Mouse (Mus musculus): ENCODE measurements around the gene Tsr3. TPM values are rescaled to one million over a fixed set of nuclear protein-coding genes. Genes with fewer than 3 reads are reported as not detected.

Tsr3 gene
- polyA plus RNA-seq, 1 experiment from 2014 or later, result 19.7 TPM

DNA sequence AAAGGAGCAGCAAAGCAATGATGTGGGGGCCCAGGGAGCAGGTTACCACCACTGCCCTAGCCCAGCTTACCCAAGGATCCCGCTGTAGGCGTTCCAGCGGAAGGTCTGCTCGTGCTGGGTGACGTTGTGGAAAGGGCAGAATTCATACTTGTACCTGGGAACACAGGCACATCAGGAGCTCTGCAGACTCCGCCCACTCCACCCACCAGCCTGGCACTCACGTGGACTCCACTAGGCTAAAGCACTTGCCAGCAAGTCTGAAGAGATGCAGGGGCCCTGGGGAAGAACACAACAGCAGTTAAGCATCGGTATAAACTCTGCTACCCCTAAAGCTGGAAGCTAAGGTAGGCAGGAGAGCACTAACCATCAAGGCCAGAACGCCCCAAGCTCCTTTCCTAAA lies 4.3 kb upstream of the Tsr3 start:
- TF ChIP-seq EP300 (IDR thresholded peaks at IDR 0.05; ENCODE audit: low read depth) (no peak), CTCF (IDR thresholded peaks at IDR 0.05; ENCODE audit: low read depth) (no peak)
- Histone ChIP-seq H3K36me3 (replicated peaks; ENCODE audit: insufficient read depth, low read length) (peaks cover 24% of the 10 kb centered on the region), H3K4me1 (ENCODE audit: insufficient read depth) (peaks cover 10% of the 10 kb centered on the region), H3K4me3 (ENCODE audit: low read depth, low read length) (no peak overlapping the region), H3K4me2 (ENCODE audit: low read depth, low read length) (no peak overlapping the region), H3K27me3 (ENCODE audit: insufficient read depth, low read length) (no peaks in the 10 kb centered on the region), H3K9ac (replicated peaks) (no peak overlapping the region), H3K9me3 (ENCODE audit: low read length) (no peaks in the 10 kb centered on the region), H3K27ac (ENCODE audit: low read depth) (no peak overlapping the region)
- no peak for DNase-seq
- WGBS (ENCODE audit: insufficient replicate concordance), result 81% methylated on average over 9 of the region's 9 CpGs
- no peak for ATAC-seq

DNA sequence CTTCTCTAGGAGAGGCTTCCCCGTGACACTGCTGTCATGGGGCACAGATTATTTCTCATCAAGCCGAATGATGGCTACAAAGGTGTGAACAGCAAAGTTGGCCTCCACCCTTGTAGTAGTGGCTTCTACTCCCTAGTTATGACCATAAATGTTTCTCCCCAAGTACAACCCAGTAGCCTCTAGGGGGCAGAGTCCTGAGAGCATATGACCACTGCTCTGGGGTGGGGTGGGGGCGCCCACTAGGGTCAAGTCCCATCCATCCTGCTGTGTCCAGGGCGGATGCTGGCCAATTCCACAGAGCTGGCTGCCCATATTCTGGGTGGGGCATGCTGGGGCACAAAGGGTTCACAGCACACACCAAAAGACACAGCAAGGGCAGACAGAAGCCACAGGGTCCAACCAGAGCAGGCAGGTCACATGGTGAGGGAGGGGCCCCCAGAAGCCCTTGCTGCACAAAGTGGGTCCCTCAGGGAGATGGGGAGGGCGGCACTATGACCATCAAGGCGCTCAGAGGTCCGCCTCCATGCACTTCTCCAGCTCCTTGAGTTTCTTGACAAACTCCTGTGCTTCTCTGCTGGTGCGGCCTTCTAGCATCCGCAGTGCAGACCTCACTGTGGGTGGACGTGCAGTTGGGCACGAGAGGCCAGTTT lies 3.3 kb downstream of the Tsr3 start:
- Histone ChIP-seq H3K27ac (ENCODE audit: low read depth) (no peak overlapping the region), H3K4me1 (ENCODE audit: insufficient read depth) (peaks cover 16% of the 10 kb centered on the region), H3K36me3 (replicated peaks; ENCODE audit: insufficient read depth, low read length) (peaks cover 4% of the 10 kb centered on the region), H3K9ac (replicated peaks) (no peak overlapping the region), H3K4me2 (ENCODE audit: low read depth, low read length) (no peak overlapping the region), H3K9me3 (ENCODE audit: low read length) (no peaks in the 10 kb centered on the region), H3K4me3 (ENCODE audit: low read depth, low read length) (no peak overlapping the region), H3K27me3 (ENCODE audit: insufficient read depth, low read length) (no peaks in the 10 kb centered on the region)
- no peak for TF ChIP-seq EP300 (IDR thresholded peaks at IDR 0.05; ENCODE audit: low read depth)
- TF ChIP-seq CTCF (IDR thresholded peaks at IDR 0.05; ENCODE audit: low read depth), result 0 out of 2 replicates have a peak, but pooled peaks have one; percentile 19
- WGBS (ENCODE audit: insufficient replicate concordance), result 82% methylated on average over 11 of the region's 11 CpGs
- no peak for ATAC-seq
- DNase-seq, result no peak

DNA sequence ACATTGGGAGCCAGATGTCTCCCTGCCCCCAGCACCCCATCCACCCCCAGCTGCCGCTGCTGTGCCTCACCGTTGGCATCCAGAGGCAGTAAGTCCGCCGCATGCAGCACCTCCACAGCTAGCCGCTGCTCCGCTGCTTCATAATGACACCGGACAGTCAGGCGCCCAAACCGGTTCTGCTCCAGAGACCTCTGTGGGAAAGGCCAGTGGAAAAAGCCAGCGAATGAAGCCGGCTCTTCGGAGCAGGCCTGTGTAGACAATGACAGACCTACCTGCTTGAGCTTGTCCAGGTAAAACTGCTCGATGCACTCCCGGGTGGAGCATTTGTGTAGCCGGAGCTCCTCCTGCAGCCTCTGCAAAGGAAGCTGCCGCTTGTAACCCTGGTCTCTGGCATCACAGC lies 4.3 kb downstream of the Tsr3 start:
- no peak overlapping the region for H3K4me3 ChIP-seq (ENCODE audit: low read depth, low read length)
- TF ChIP-seq EP300 (IDR thresholded peaks at IDR 0.05; ENCODE audit: low read depth), result no peak
- peaks cover 4% of the 10 kb centered on the region for H3K36me3 ChIP-seq (replicated peaks; ENCODE audit: insufficient read depth, low read length)
- ATAC-seq (no peak), DNase-seq (no peak)
- no peak overlapping the region for H3K9ac ChIP-seq (replicated peaks)
- no peaks in the 10 kb centered on the region for H3K27me3 ChIP-seq (ENCODE audit: insufficient read depth, low read length)
- no peaks in the 10 kb centered on the region for H3K9me3 ChIP-seq (ENCODE audit: low read length)
- peaks cover 13% of the 10 kb centered on the region for H3K4me1 ChIP-seq (ENCODE audit: insufficient read depth)
- 84% methylated on average over 16 of the region's 16 CpGs for WGBS (ENCODE audit: insufficient replicate concordance)
- H3K4me2 ChIP-seq (ENCODE audit: low read depth, low read length), result no peak overlapping the region
- no peak overlapping the region for H3K27ac ChIP-seq (ENCODE audit: low read depth)

DNA sequence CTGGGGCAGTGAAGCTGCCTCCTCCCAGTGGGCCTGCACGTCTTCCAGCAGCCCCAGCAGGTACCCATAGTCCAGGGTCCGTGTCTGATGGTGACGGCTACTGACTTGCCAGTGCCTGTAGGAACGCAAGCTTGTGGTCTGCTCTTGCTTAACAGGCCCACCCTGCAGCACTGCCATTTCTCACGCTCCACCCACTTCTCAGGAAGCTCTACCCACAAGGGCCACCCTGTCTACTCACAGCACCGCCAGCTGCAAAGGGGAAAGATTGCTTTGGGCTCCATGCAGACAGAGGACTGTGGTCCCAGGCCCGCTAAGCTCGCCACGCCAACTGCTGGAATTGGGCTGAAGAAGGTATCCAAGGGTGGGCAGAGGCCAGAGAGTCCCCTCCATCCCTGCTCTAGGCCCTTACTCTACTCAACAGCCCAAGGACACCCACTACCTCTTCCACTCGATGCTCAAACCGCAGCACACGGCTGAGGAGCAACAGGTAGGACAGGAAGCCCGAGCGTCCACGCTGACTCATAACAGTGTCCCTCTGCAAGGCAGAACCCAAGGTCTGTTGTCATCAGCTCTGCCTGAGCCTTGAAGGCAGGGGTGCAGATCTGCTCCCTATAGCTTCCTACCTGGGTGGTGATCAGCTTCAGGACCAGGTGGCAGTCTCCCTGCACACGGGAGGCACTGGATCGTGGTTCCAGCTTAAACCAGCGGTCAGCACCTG lies 8.2 kb downstream of the Tsr3 start:
- Histone ChIP-seq H3K4me3 (ENCODE audit: low read depth, low read length) (no peak overlapping the region), H3K4me1 (ENCODE audit: insufficient read depth) (no peaks in the 10 kb centered on the region), H3K27ac (ENCODE audit: low read depth) (no peak overlapping the region), H3K9ac (replicated peaks) (no peak overlapping the region), H3K4me2 (ENCODE audit: low read depth, low read length) (peak overlapping the region; percentile 29), H3K27me3 (ENCODE audit: insufficient read depth, low read length) (0 out of 2 replicates have a peak, but pooled peaks cover 4% of the 10 kb centered on the region), H3K9me3 (ENCODE audit: low read length) (no peaks in the 10 kb centered on the region), H3K36me3 (replicated peaks; ENCODE audit: insufficient read depth, low read length) (peaks cover 2% of the 10 kb centered on the region)
- ATAC-seq, result no peak
- DNase-seq, result no peak
- TF ChIP-seq CTCF (IDR thresholded peaks at IDR 0.05; ENCODE audit: low read depth) (no peak), EP300 (IDR thresholded peaks at IDR 0.05; ENCODE audit: low read depth) (no peak)
- 49% methylated on average over 18 of the region's 18 CpGs for WGBS (ENCODE audit: insufficient replicate concordance)

DNA sequence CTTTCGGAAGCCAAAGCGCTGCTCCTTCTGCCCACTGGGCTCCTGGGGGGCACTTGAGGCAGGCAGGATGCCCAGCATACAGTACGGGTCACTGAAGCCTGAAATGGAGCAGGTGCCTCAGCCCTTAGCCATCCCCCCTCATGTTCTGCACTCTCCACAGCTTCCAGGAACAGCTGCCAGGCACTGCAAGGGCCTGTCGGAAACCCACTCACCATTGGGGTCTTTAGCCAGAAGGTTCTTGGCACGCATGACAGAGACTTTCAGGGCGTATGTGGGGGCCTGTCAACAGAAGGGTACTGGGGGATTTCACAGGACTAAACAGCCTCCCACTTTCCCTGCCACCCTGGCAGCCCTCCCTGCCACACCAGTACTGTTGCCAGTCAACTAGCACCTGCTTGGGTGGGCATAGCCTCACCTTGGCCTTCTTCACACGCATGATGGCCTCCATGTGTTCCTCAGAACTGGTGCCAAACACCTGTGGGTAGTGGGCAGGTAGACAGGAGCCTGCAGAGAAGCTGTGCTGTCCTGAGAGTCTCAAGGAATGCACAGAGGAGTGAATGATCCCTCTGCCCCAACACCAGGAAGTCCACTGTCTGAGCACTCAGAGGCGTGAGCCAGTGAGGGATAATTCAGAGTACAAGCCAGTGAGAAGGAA lies 10.3 kb downstream of the Tsr3 start:
- Histone ChIP-seq H3K4me1 (ENCODE audit: insufficient read depth) (no peaks in the 10 kb centered on the region), H3K4me3 (ENCODE audit: low read depth, low read length) (no peak overlapping the region), H3K36me3 (replicated peaks; ENCODE audit: insufficient read depth, low read length) (no peaks in the 10 kb centered on the region), H3K9me3 (ENCODE audit: low read length) (no peaks in the 10 kb centered on the region), H3K9ac (replicated peaks) (no peak overlapping the region), H3K27me3 (ENCODE audit: insufficient read depth, low read length) (peaks cover 24% of the 10 kb centered on the region), H3K27ac (ENCODE audit: low read depth) (no peak overlapping the region), H3K4me2 (ENCODE audit: low read depth, low read length) (no peak overlapping the region)
- TF ChIP-seq EP300 (IDR thresholded peaks at IDR 0.05; ENCODE audit: low read depth) (no peak), CTCF (IDR thresholded peaks at IDR 0.05; ENCODE audit: low read depth) (no peak)
- no peak for ATAC-seq
- WGBS (ENCODE audit: insufficient replicate concordance), result 75% methylated on average over 8 of the region's 8 CpGs
- DNase-seq, result no peak

DNA sequence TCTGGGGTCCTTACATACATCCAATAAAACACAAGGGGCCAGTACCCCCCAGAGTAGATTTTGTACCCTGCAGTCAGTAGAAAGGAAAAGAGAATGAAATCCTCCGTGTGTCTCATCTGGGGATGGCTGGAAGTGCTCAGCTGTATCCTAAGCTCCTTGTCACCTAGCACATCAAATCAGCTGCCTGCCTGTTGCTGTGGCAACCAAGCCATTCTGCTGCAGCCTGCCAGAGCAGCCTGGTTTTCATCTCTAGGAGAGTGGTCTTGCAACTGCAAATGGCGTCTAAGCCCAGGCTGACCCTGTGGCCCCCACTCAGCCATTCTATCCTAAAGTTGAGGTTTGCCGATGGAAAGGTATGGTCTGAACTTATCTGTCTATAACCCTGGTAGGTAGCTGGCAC lies 12.7 kb downstream of the Tsr3 start:
- Histone ChIP-seq H3K27ac (ENCODE audit: low read depth) (no peak overlapping the region), H3K36me3 (replicated peaks; ENCODE audit: insufficient read depth, low read length) (no peaks in the 10 kb centered on the region), H3K4me1 (ENCODE audit: insufficient read depth) (peaks cover 10% of the 10 kb centered on the region), H3K9ac (replicated peaks) (no peak overlapping the region), H3K27me3 (ENCODE audit: insufficient read depth, low read length) (peaks cover 37% of the 10 kb centered on the region), H3K4me3 (ENCODE audit: low read depth, low read length) (no peak overlapping the region), H3K4me2 (ENCODE audit: low read depth, low read length) (no peak overlapping the region), H3K9me3 (ENCODE audit: low read length) (no peaks in the 10 kb centered on the region)
- WGBS (ENCODE audit: insufficient replicate concordance), result 54% methylated on average over 3 of the region's 3 CpGs
- ATAC-seq (no peak), DNase-seq (no peak)
- TF ChIP-seq EP300 (IDR thresholded peaks at IDR 0.05; ENCODE audit: low read depth), result no peak
- TF ChIP-seq CTCF (IDR thresholded peaks at IDR 0.05; ENCODE audit: low read depth), result no peak
